Mouse (Mus musculus): ENCODE results near the gene Nat8f4. TPM values are rescaled to one million over a fixed set of nuclear protein-coding genes. Genes with fewer than 3 reads are reported as not detected.

The Nat8f4 gene
- total and polyA plus RNA-seq, 2 experiments: 3.5 to 4.5 TPM

DNA sequence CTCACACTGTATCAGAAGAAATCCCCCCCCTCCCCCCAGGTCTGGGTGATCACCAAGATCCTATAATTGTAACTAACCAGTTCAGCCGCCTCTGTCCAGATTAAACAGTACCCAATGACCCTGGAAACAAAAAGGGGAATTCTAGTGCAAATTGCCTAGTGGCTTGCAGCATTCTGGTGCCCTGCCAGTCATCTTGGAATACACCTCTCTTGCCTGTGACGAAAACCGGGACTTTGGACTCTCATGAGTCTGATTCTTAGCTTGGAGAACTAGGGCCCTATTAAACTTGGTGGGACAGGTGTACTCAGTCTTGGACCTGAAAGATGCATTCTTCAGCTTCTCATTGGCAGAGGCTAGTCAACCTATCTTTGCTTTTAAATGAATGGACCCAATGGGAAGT lies 51.2 kb downstream of the Nat8f4 start:
- Histone ChIP-seq H3K27ac (replicated peaks; ENCODE audit: insufficient read depth, low read depth, low read length) (peak overlapping the region; percentile 99), H3K9ac (ENCODE audit: low read depth, low read length) (no peak overlapping the region), H3K4me3 (ENCODE audit: insufficient read depth, low read depth, low read length) (no peak overlapping the region), H3K27me3 (ENCODE audit: control insufficient read depth, insufficient read depth, low read length) (no peaks in the 10 kb centered on the region), H3K4me1 (ENCODE audit: control insufficient read depth, insufficient read depth, low read length) (peaks cover 57% of the 10 kb centered on the region), H3K36me3 (ENCODE audit: control insufficient read depth, insufficient read depth, low read length) (no peaks in the 10 kb centered on the region), H3K79me2 (ENCODE audit: control insufficient read depth, insufficient read depth, low read length) (0 out of 2 replicates have a peak, but pooled peaks cover 2% of the 10 kb centered on the region)
- TF ChIP-seq POLR2A (IDR thresholded peaks at IDR 0.05; ENCODE audit: extremely low read depth, insufficient read depth, low read length) (no peak), CTCF (IDR thresholded peaks at IDR 0.05; ENCODE audit: low read depth, low read length) (no peak)
- 25% methylated on average over 3 of the region's 3 CpGs for WGBS
- DNase-seq (ENCODE audit: extremely low read depth, low read depth, low spot score): peak; percentile 99

GRCm38 (mm10) chr6:85851062-85851773 lies 53.5 kb downstream of the Nat8f4 start:
- DNase-seq (ENCODE audit: extremely low read depth, low read depth, low spot score): peak; percentile 99
- peak overlapping the region; percentile 97 for H3K27ac ChIP-seq (replicated peaks; ENCODE audit: insufficient read depth, low read depth, low read length)
- no peak overlapping the region for H3K4me3 ChIP-seq (ENCODE audit: insufficient read depth, low read depth, low read length)
- 36% methylated on average over 7 of the region's 7 CpGs for WGBS
- no peaks in the 10 kb centered on the region for H3K36me3 ChIP-seq (ENCODE audit: control insufficient read depth, insufficient read depth, low read length)
- H3K79me2 ChIP-seq (ENCODE audit: control insufficient read depth, insufficient read depth, low read length): peaks cover 2% of the 10 kb centered on the region; the same call in 1 of the 2 replicates
- no peaks in the 10 kb centered on the region for H3K27me3 ChIP-seq (ENCODE audit: control insufficient read depth, insufficient read depth, low read length)
- no peak for TF ChIP-seq CTCF (IDR thresholded peaks at IDR 0.05; ENCODE audit: low read depth, low read length)
- no peak for TF ChIP-seq POLR2A (IDR thresholded peaks at IDR 0.05; ENCODE audit: extremely low read depth, insufficient read depth, low read length)
- H3K4me1 ChIP-seq (ENCODE audit: control insufficient read depth, insufficient read depth, low read length): peaks cover 62% of the 10 kb centered on the region
- H3K9ac ChIP-seq (ENCODE audit: low read depth, low read length): no peak overlapping the region; the same call in 1 of the 2 replicates

DNA sequence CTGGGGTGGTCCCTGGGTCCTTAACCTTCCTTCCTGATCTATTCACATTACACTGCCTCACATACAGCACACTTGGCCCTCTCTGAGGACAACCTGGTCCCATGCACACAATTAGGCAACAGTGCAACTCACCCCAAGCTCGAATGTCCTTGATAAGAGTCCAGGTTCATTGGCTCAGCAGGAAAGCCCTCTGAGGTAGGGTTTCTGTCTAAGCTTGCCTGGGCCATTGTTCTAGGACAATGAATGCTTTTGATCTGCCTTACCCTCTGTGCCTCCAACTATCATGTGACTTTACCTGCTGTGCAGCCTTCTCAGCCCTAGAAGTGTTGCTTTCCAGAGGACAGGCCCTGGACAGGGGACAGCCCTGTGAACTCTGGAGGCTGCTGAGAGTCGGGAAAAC lies 55.4 kb downstream of the Nat8f4 start:
- Histone ChIP-seq H3K36me3 (ENCODE audit: control insufficient read depth, insufficient read depth, low read length) (no peaks in the 10 kb centered on the region), H3K9ac (ENCODE audit: low read depth, low read length) (peak overlapping the region; percentile 45), H3K4me1 (ENCODE audit: control insufficient read depth, insufficient read depth, low read length) (peaks cover 58% of the 10 kb centered on the region), H3K79me2 (ENCODE audit: control insufficient read depth, insufficient read depth, low read length) (peaks cover 2% of the 10 kb centered on the region; the same call in 1 of the 2 replicates), H3K27ac (replicated peaks; ENCODE audit: insufficient read depth, low read depth, low read length) (peak overlapping the region; percentile 97), H3K4me3 (ENCODE audit: insufficient read depth, low read depth, low read length) (no peak overlapping the region), H3K27me3 (ENCODE audit: control insufficient read depth, insufficient read depth, low read length) (no peaks in the 10 kb centered on the region)
- WGBS: 12% methylated on average over 2 of the region's 2 CpGs
- peak; percentile 98 for DNase-seq (ENCODE audit: extremely low read depth, low read depth, low spot score)
- TF ChIP-seq POLR2A (IDR thresholded peaks at IDR 0.05; ENCODE audit: extremely low read depth, insufficient read depth, low read length) (no peak), CTCF (IDR thresholded peaks at IDR 0.05; ENCODE audit: low read depth, low read length) (no peak)

Other genes starting within 250 kb of the Nat8f4 start
- 1.0 TPM in 1 of 2 replicates, not detected in the other for gene Nat8f7, start 191.7 kb downstream of the Nat8f4 start, total RNA-seq (2014; rRNA removed)
- gene Nat8f7, start 191.7 kb downstream of the Nat8f4 start, polyA plus RNA-seq (2012; rRNA removed): 8.9 and 9.2 TPM in 2 replicates
- gene Nat8f3, start 139.1 kb downstream of the Nat8f4 start, total RNA-seq (2014; rRNA removed): 0.20 and 0.28 TPM in 2 replicates
- gene Nat8f3, start 139.1 kb downstream of the Nat8f4 start, polyA plus RNA-seq (2012; rRNA removed): 0.06 and 0.16 TPM in 2 replicates
- not detected in 2 replicates for gene Nat8f6, start 83.9 kb downstream of the Nat8f4 start, total RNA-seq (2014; rRNA removed)
- 0.28 and 0.57 TPM in 2 replicates for gene Nat8f6, start 83.9 kb downstream of the Nat8f4 start, polyA plus RNA-seq (2012; rRNA removed)
- 0.18 and 0.27 TPM in 2 replicates for gene Nat8f5, start 83.9 kb downstream of the Nat8f4 start, total RNA-seq (2014; rRNA removed)
- gene Nat8f5, start 83.9 kb downstream of the Nat8f4 start, polyA plus RNA-seq (2012; rRNA removed): 0.53 and 2.7 TPM in 2 replicates
- 0.18 and 0.27 TPM in 2 replicates for gene Nat8, start 72.8 kb downstream of the Nat8f4 start, total RNA-seq (2014; rRNA removed)
- 1.2 and 3.4 TPM in 2 replicates for gene Nat8, start 72.8 kb downstream of the Nat8f4 start, polyA plus RNA-seq (2012; rRNA removed)
- gene Nat8f2, start 35.7 kb downstream of the Nat8f4 start, total RNA-seq (2014; rRNA removed): 524 and 612 TPM in 2 replicates
- gene Nat8f2, start 35.7 kb downstream of the Nat8f4 start, polyA plus RNA-seq (2012; rRNA removed): 256 and 307 TPM in 2 replicates
- gene Tprkb, start 7.0 kb upstream of the Nat8f4 start, total RNA-seq (2014; rRNA removed): 159 and 170 TPM in 2 replicates
- gene Tprkb, start 7.0 kb upstream of the Nat8f4 start, polyA plus RNA-seq (2012; rRNA removed): 93.1 and 100 TPM in 2 replicates
- 328 and 390 TPM in 2 replicates for gene Nat8f1, start 10.8 kb upstream of the Nat8f4 start, total RNA-seq (2014; rRNA removed)
- gene Nat8f1, start 10.8 kb upstream of the Nat8f4 start, polyA plus RNA-seq (2012; rRNA removed): 627 and 681 TPM in 2 replicates
- gene Dusp11, start 56.8 kb upstream of the Nat8f4 start, total RNA-seq (2014; rRNA removed): 26.1 and 37.7 TPM in 2 replicates
- 19.6 and 28.9 TPM in 2 replicates for gene Dusp11, start 56.8 kb upstream of the Nat8f4 start, polyA plus RNA-seq (2012; rRNA removed)
- not detected in 2 replicates for gene Figla, start 111.3 kb upstream of the Nat8f4 start, total RNA-seq (2014; rRNA removed)
- gene Figla, start 111.3 kb upstream of the Nat8f4 start, polyA plus RNA-seq (2012; rRNA removed): not detected in 2 replicates
- under 0.01 and 0.20 TPM in 2 replicates for gene Add2, start 123.8 kb upstream of the Nat8f4 start, total RNA-seq (2014; rRNA removed)
- not detected in 2 replicates for gene Add2, start 123.8 kb upstream of the Nat8f4 start, polyA plus RNA-seq (2012; rRNA removed)

Data from liver, adult 2 months (tissue).